Mouse (Mus musculus): ENCODE results near the gene Zp2.

DNA sequence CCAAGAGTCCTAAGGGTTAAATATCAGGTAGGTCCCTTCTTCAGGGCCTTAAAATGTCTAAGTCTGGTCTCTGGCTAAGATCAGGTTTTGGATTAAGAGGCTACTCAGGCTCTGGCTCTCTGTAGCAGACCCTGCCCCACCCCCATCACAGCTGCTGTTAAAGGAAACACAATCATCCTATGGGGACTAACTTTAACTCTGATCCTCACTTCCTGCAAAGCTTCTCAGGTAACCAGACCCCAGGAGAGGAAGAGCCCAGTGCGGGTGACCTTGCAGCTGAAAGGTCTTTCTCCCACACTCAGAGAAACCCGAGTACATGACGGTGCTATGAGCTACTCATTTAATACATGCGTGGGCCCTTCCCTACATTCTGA is 17.4 kb downstream of the Zp2 start:
- TF ChIP-seq CTCF (conservative IDR thresholded peaks at IDR 0.05 in 1 of 2, IDR thresholded peaks at IDR 0.05 in 1 of 2; ENCODE audit: low read depth in 2 of 2, low read length in 2 of 2): no peak
- TF ChIP-seq UBTF (IDR thresholded peaks at IDR 0.05; ENCODE audit: low read depth, low read length): no peak
- TF ChIP-seq POLR2A (IDR thresholded peaks at IDR 0.05; ENCODE audit: low read depth, low read length): no peak
- no peak for TF ChIP-seq ZNF384 (IDR thresholded peaks at IDR 0.05; ENCODE audit: low read depth, low read length)
- TF ChIP-seq MAX (IDR thresholded peaks at IDR 0.05; ENCODE audit: low read length): no peak
- no peak for TF ChIP-seq ZC3H11A (IDR thresholded peaks at IDR 0.05; ENCODE audit: low read depth, low read length)
- no peak for TF ChIP-seq ZMIZ1 (IDR thresholded peaks at IDR 0.05; ENCODE audit: low read depth, low read length)
- no peak for TF ChIP-seq USF2 (conservative IDR thresholded peaks at IDR 0.05; ENCODE audit: low read depth, low read length)
- no peak for TF ChIP-seq HCFC1 (IDR thresholded peaks at IDR 0.05; ENCODE audit: low read depth, low read length)
- no peak for TF ChIP-seq JUND (conservative IDR thresholded peaks at IDR 0.05; ENCODE audit: low read depth, low read length)
- TF ChIP-seq POLR2AphosphoS2 (IDR thresholded peaks at IDR 0.05; ENCODE audit: low read depth, low read length): no peak
- TF ChIP-seq E2F4 (IDR thresholded peaks at IDR 0.05; ENCODE audit: insufficient replicate concordance, low read depth, low read length): no peak
- TF ChIP-seq TCF12 (IDR thresholded peaks at IDR 0.05; ENCODE audit: low read depth, low read length): no peak
- no peak for TF ChIP-seq USF1 (IDR thresholded peaks at IDR 0.05; ENCODE audit: low read depth, low read length)

Measured in CH12.LX (cell line).